Mouse (Mus musculus) erythroblast, embryonic 14.5 days (primary cell): ENCODE results near the gene Wars.

Source experiments
- GATA1 ChIP-seq: IDR thresholded peaks from 2 replicates; pipeline ENCODE4 v1.6.1; 2012; ENCODE audit warnings: low read length, inconsistent platforms, mixed read lengths
- TAL1 ChIP-seq: IDR thresholded peaks from 3 replicates; pipeline ENCODE4 v1.6.1; 2012; ENCODE audit warnings: low read length, inconsistent platforms, mixed read lengths

- TF ChIP-seq GATA1 (no peak), TAL1 (no peak)
Measured at GRCm38 (mm10) chr12:108812463-108812862, 81.5 kb downstream of the Wars start.
